Mouse (Mus musculus) neural tube, embryonic 13.5 days (tissue): ENCODE data around the gene Pnpla7. TPM values are rescaled to one million over a fixed set of nuclear protein-coding genes. Genes with fewer than 3 reads are reported as not detected.

Source experiments
- ATAC-seq: fragments of 200-750 bp; cut with Nextera tagmentation; 2 replicates; pipeline ENCODE4 v1.8.0; 2017; ENCODE audit warnings: low read depth, mild to moderate bottlenecking, moderate TSS enrichment, moderate library complexity
- H3K27ac ChIP-seq: fragments of 300-500 bp; sonication (generic); replicated peaks from 2 replicates; pipeline ENCODE4 v1.5.1; 2015; ENCODE audit warnings: moderate library complexity, mild to moderate bottlenecking, inconsistent platforms
- H3K27me3 ChIP-seq: fragments of 300-500 bp; sonication (generic); 2 replicates; pipeline ENCODE4 v1.6.1; 2015; ENCODE audit warnings: mild to moderate bottlenecking, inconsistent platforms
- H3K36me3 ChIP-seq: fragments of 300-500 bp; sonication (generic); 2 replicates; pipeline ENCODE4 v1.6.1; 2015; ENCODE audit warnings: mild to moderate bottlenecking, inconsistent platforms
- H3K4me1 ChIP-seq: fragments of 300-500 bp; sonication (generic); replicated peaks from 2 replicates; pipeline ENCODE4 v1.6.1; 2015; ENCODE audit warnings: inconsistent platforms
- H3K4me2 ChIP-seq: fragments of 300-500 bp; sonication (generic); 2 replicates; pipeline ENCODE4 v1.6.1; 2015; ENCODE audit warnings: inconsistent platforms, mild to moderate bottlenecking, moderate library complexity
- H3K4me3 ChIP-seq: fragments of 300-500 bp; sonication (generic); 2 replicates; pipeline ENCODE4 v1.5.1; 2015; ENCODE audit warnings: mild to moderate bottlenecking, inconsistent platforms
- H3K9ac ChIP-seq: fragments of 300-500 bp; sonication (generic); 2 replicates; pipeline ENCODE4 v1.6.1; 2015; ENCODE audit warnings: moderate library complexity, mild to moderate bottlenecking, inconsistent platforms
- H3K9me3 ChIP-seq: fragments of 300-500 bp; sonication (generic); 2 replicates; pipeline ENCODE4 v1.6.1; 2016; ENCODE audit warnings: inconsistent platforms
- WGBS: fragments of 180-500 bp; shearing (Covaris S2); methylation state at CpG from one replicate; pipeline ENCODE4 v1.1.7; 2015; 5-methylcytosine and 5-hydroxymethylcytosine counted together
- polyA plus RNA-seq: library from polyadenylated mRNA; unstranded; fragments of >200 nt; fragmentation: Nextera tagmentation; extraction: Ambion mirVana; gene quantifications from 2 replicates; pipeline ENCODE4 v1.2.1, GENCODE M21; 2015

Gene Pnpla7
- polyA plus RNA-seq, 1 experiment from 2014 or later, result 4.3 TPM

GRCm38 (mm10) chr2:25003946-25004786 is 28.3 kb downstream of the Pnpla7 start:
- H3K9me3 ChIP-seq, result no peaks in the 10 kb centered on the region
- no peaks in the 10 kb centered on the region for H3K4me1 ChIP-seq
- H3K27ac ChIP-seq, result no peak overlapping the region
- 82% methylated on average over 9 of the region's 9 CpGs for WGBS
- no peak overlapping the region for H3K4me3 ChIP-seq
- no peak overlapping the region for H3K4me2 ChIP-seq
- no peak for ATAC-seq
- no peaks in the 10 kb centered on the region for H3K27me3 ChIP-seq
- H3K9ac ChIP-seq, result no peak overlapping the region
- no peaks in the 10 kb centered on the region for H3K36me3 ChIP-seq

DNA sequence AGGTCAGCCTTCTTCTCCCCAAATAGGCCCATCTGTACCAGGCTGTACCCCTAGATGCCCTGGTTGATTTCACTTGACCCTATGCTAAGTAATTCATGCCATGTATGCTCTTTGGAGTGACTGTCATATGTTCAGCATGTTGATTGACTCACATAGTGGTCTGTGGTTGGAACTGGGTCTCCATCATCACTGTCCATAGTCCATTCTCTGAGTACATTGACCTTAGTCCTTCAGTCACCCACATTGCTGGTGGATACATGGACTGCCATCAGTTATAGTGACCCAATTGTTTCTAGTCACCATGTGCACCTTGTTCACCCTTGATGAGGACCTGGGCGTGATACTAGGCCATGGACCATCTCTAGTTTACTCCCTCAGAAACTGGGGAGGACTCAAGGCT is 30.9 kb downstream of the Pnpla7 start:
- no peak for ATAC-seq
- Histone ChIP-seq H3K4me2 (no peak overlapping the region), H3K9me3 (no peaks in the 10 kb centered on the region), H3K9ac (no peak overlapping the region), H3K36me3 (no peaks in the 10 kb centered on the region), H3K4me1 (no peaks in the 10 kb centered on the region), H3K27ac (no peak overlapping the region), H3K27me3 (no peaks in the 10 kb centered on the region), H3K4me3 (no peak overlapping the region)
- 91% methylated on average over 1 of the region's 1 CpGs for WGBS

- Histone ChIP-seq H3K4me3 (no peak overlapping the region), H3K4me2 (no peak overlapping the region), H3K4me1 (no peaks in the 10 kb centered on the region), H3K9me3 (no peaks in the 10 kb centered on the region), H3K27ac (no peak overlapping the region), H3K36me3 (no peaks in the 10 kb centered on the region), H3K9ac (no peak overlapping the region), H3K27me3 (no peaks in the 10 kb centered on the region)
- no peak for ATAC-seq
Observed at GRCm38 (mm10) chr2:25008250-25008649, 32.4 kb downstream of the Pnpla7 start.

- Histone ChIP-seq H3K9me3 (no peaks in the 10 kb centered on the region), H3K27ac (no peak overlapping the region), H3K36me3 (no peaks in the 10 kb centered on the region), H3K4me3 (no peak overlapping the region), H3K4me1 (no peaks in the 10 kb centered on the region), H3K9ac (no peak overlapping the region), H3K4me2 (no peak overlapping the region), H3K27me3 (no peaks in the 10 kb centered on the region)
- no peak for ATAC-seq
- WGBS, result 97% methylated on average over 1 of the region's 1 CpGs
Observed at GRCm38 (mm10) chr2:25022678-25023077, 46.8 kb downstream of the Pnpla7 start.

- Histone ChIP-seq H3K27me3 (no peaks in the 10 kb centered on the region), H3K9ac (no peak overlapping the region), H3K4me1 (no peaks in the 10 kb centered on the region), H3K4me2 (no peak overlapping the region), H3K4me3 (no peak overlapping the region), H3K27ac (no peak overlapping the region), H3K36me3 (no peaks in the 10 kb centered on the region), H3K9me3 (no peaks in the 10 kb centered on the region)
- 78% methylated on average over 1 of the region's 1 CpGs for WGBS
- no peak for ATAC-seq
Observed at GRCm38 (mm10) chr2:25025109-25025508, 49.3 kb downstream of the Pnpla7 start.

DNA sequence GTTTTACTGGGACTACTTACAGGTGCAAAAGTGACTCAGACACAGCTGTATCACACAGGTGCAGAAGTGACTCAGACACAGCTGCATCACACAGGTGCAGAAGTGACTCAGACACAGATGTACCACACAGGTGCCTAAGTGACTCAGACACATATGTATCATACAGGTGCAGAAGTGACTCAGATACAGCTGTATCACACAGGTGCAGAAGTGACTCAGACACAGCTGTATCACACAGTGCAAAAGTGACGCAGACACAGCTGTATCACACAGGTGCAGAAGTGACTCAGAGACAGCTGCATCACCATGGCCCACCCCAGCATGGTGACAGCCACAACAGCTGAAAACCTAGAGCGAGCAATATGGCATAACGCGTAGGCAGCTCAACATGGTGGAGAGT is 59.2 kb downstream of the Pnpla7 start:
- 97% methylated on average over 4 of the region's 4 CpGs for WGBS
- Histone ChIP-seq H3K9me3 (no peaks in the 10 kb centered on the region), H3K36me3 (no peaks in the 10 kb centered on the region), H3K9ac (no peak overlapping the region), H3K27ac (no peak overlapping the region), H3K27me3 (no peaks in the 10 kb centered on the region), H3K4me2 (no peak overlapping the region), H3K4me1 (no peaks in the 10 kb centered on the region), H3K4me3 (no peak overlapping the region)
- no peak for ATAC-seq

GRCm38 (mm10) chr2:25040089-25040488 is 64.3 kb downstream of the Pnpla7 start:
- H3K27ac ChIP-seq, result no peak overlapping the region
- 90% methylated on average over 5 of the region's 5 CpGs for WGBS
- no peak overlapping the region for H3K4me2 ChIP-seq
- no peaks in the 10 kb centered on the region for H3K36me3 ChIP-seq
- H3K4me1 ChIP-seq, result no peaks in the 10 kb centered on the region
- no peak overlapping the region for H3K4me3 ChIP-seq
- no peaks in the 10 kb centered on the region for H3K27me3 ChIP-seq
- H3K9ac ChIP-seq, result no peak overlapping the region
- no peaks in the 10 kb centered on the region for H3K9me3 ChIP-seq
- no peak for ATAC-seq

GRCm38 (mm10) chr2:25050921-25051320 is 75.1 kb downstream of the Pnpla7 start:
- no peaks in the 10 kb centered on the region for H3K9me3 ChIP-seq
- H3K27me3 ChIP-seq, result no peaks in the 10 kb centered on the region
- no peak overlapping the region for H3K27ac ChIP-seq
- H3K36me3 ChIP-seq, result 0 out of 2 replicates have a peak, but pooled peaks cover 4% of the 10 kb centered on the region
- peaks cover 17% of the 10 kb centered on the region for H3K4me1 ChIP-seq
- H3K4me2 ChIP-seq, result no peak overlapping the region
- H3K4me3 ChIP-seq, result no peak overlapping the region
- WGBS, result 85% methylated on average over 7 of the region's 7 CpGs
- ATAC-seq, result no peak
- H3K9ac ChIP-seq, result no peak overlapping the region

- no peak overlapping the region for H3K9ac ChIP-seq
- no peaks in the 10 kb centered on the region for H3K27me3 ChIP-seq
- no peak overlapping the region for H3K4me2 ChIP-seq
- no peak for ATAC-seq
- peaks cover 9% of the 10 kb centered on the region; the same call in 1 of the 2 replicates for H3K36me3 ChIP-seq
- H3K4me1 ChIP-seq, result peaks cover 22% of the 10 kb centered on the region
- H3K27ac ChIP-seq, result no peak overlapping the region
- H3K4me3 ChIP-seq, result no peak overlapping the region
- WGBS, result 86% methylated on average over 8 of the region's 8 CpGs
- H3K9me3 ChIP-seq, result no peaks in the 10 kb centered on the region
Observed at GRCm38 (mm10) chr2:25051450-25051849, 75.6 kb downstream of the Pnpla7 start.

DNA sequence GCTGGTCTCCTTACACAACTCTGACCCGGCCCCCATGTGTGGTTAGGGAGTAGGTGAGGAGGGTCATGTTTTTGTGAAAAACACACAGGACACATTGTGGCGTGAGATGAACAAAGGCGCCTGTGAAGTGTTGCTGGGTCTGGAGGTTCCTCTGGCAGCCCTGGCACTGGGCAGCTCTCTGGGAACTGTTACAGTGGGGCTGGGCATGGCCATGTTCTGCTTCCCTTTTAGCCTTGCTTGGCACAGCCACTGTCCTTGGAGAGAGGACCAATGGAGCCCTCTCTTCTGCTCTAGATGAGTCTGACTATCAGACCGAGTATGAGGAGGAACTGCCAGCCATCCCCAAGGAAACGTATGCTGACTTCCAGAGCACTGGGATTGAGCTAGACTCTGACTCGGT is 77.3 kb downstream of the Pnpla7 start:
- no peak overlapping the region for H3K9ac ChIP-seq
- no peak overlapping the region for H3K4me2 ChIP-seq
- no peak for ATAC-seq
- no peaks in the 10 kb centered on the region for H3K27me3 ChIP-seq
- 93% methylated on average over 6 of the region's 6 CpGs for WGBS
- peaks cover 26% of the 10 kb centered on the region for H3K4me1 ChIP-seq
- H3K4me3 ChIP-seq, result no peak overlapping the region
- H3K9me3 ChIP-seq, result no peaks in the 10 kb centered on the region
- H3K27ac ChIP-seq, result no peak overlapping the region
- H3K36me3 ChIP-seq, result peaks cover 24% of the 10 kb centered on the region

DNA sequence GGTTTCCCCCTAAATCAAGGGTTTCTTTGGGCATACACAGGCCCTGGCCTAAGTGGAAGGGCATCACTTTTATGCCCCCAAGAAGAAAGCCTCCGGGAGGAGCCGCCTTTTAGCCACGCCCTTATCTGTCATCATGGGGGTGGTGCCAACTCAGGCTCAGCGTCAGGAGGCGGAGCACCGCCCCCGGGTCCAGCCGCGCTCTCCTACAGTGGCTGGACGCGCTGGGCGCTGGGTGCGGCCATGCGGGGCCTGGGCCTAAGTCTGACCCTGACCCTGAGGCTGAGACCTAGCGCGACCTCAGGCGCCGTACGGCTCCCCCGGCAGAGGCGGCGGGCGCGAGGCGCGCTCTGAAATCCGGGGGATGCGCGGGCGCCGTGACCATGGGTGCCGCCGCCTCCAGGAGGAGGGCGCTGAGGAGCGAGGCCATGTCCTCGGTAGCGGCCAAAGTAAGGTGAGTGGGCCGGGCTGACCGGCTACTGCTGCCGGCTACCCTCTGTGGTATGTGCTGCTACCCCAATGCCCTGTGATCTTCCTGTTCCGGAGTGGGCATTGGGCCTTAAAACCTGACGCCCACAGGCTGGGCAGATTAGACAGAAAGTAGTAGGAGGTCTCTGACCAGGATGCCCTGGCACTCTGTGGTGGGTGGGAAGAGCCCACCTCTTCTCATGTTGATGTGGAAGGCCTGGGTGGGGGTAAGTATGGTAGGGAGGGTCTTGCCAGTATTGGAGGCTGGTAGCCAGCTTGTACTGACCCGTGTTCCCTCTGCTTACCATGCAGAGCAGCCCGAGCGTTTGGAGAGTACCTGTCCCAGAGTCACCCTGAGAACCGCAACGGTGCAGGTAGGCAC is 78.6 kb downstream of the Pnpla7 start, which contains the start of gene Nsmf:
Nsmf (plus strand) TSS at position 135 of the 847 bp plus-strand sequence.
- peak within 1 kb of the TSS; percentile 7 for H3K27ac ChIP-seq
- peak within 1 kb of the TSS; percentile 77 for H3K9ac ChIP-seq
- H3K9me3 ChIP-seq, result no peaks in the 10 kb centered on the region
- H3K4me2 ChIP-seq, result peak within 1 kb of the TSS; percentile 83
- peak within 1 kb of the TSS; percentile 59 for H3K4me3 ChIP-seq
- peak; percentile 91 for ATAC-seq
- H3K27me3 ChIP-seq, result no peaks in the 10 kb centered on the region
- H3K4me1 ChIP-seq, result peaks cover 26% of the 10 kb centered on the region
- WGBS, result 5% methylated on average over 47 of the region's 47 CpGs
- H3K36me3 ChIP-seq, result peaks cover 36% of the 10 kb centered on the region

DNA sequence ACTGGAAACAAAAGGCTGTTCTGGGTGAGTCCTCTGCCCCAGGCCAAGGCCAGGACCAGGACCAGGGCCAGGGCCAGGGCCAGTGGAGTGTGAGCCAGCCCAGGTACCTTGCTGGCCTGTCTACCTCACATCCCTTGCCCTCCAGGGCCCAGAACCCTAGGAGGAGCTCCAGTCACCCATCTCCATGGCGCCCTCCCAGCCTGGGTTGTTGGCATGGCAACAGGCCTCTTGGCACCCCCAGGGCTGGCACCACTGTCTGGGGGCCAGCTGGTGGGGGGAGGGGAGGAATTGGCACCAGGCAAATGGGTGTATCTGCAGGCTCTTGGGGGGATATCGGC is 79.2 kb downstream of the Pnpla7 start:
- H3K9me3 ChIP-seq, result no peaks in the 10 kb centered on the region
- WGBS, result 20% methylated on average over 2 of the region's 2 CpGs
- ATAC-seq, result peak; percentile 45
- peaks cover 42% of the 10 kb centered on the region for H3K36me3 ChIP-seq
- H3K4me1 ChIP-seq, result peaks cover 26% of the 10 kb centered on the region
- H3K4me2 ChIP-seq, result peak overlapping the region; percentile 83
- peak overlapping the region; percentile 7 for H3K27ac ChIP-seq
- H3K9ac ChIP-seq, result peak overlapping the region; percentile 77
- H3K27me3 ChIP-seq, result no peaks in the 10 kb centered on the region
- H3K4me3 ChIP-seq, result peak overlapping the region; percentile 59
